ENCODE assay signal across 8 mouse cellular contexts in genomic region chr2:103565732-103566422, GRCm38 (mm10). TPM values are rescaled to one million over a fixed set of nuclear protein-coding genes. Genes with fewer than 3 reads are reported as not detected.
DNase-seq lines count a peak whose midpoint lies in the region; ATAC-seq lines count a peak whose summit lies in the region.

Gene Abtb2, plus strand, starts transcription at chr2:103566310.

- WGBS in embryonic facial prominence, embryonic 11.5 days: under 1% methylated on average over 34 of the region's 34 CpGs
- WGBS in limb, embryonic 10.5 days: under 1% methylated on average over 34 of the region's 34 CpGs
- under 1% methylated on average over 34 of the region's 34 CpGs for WGBS in midbrain, embryonic 12.5 days

- H3K4me3 ChIP-seq in embryonic facial prominence, embryonic 11.5 days (ENCODE audit: low read depth, low read length): peak within 1 kb of the TSS; percentile 57
- peak within 1 kb of the TSS; percentile 76 for H3K4me3 ChIP-seq in limb, embryonic 10.5 days
- H3K4me3 ChIP-seq in midbrain, embryonic 12.5 days: peak within 1 kb of the TSS; percentile 72

- H3K27me3 ChIP-seq in embryonic facial prominence, embryonic 11.5 days (ENCODE audit: control insufficient read depth, insufficient read depth, low read length): no peaks in the 10 kb centered on the region
- peaks cover 26% of the 10 kb centered on the region for H3K27me3 ChIP-seq in limb, embryonic 10.5 days (ENCODE audit: low read depth, poor library complexity, severe bottlenecking)
- H3K27me3 ChIP-seq in midbrain, embryonic 12.5 days: peaks cover 18% of the 10 kb centered on the region

- H3K27ac ChIP-seq in embryonic facial prominence, embryonic 11.5 days (replicated peaks; ENCODE audit: low read depth, low read length): peak within 1 kb of the TSS; percentile 68
- peak within 1 kb of the TSS; percentile 88 for H3K27ac ChIP-seq in limb, embryonic 10.5 days
- H3K27ac ChIP-seq in midbrain, embryonic 12.5 days (replicated peaks): peak within 1 kb of the TSS; percentile 85

- H3K4me1 ChIP-seq in embryonic facial prominence, embryonic 11.5 days (ENCODE audit: control insufficient read depth, insufficient read depth, low read length): peaks cover 2% of the 10 kb centered on the region; the same call in 1 of the 2 replicates
- H3K4me1 ChIP-seq in limb, embryonic 10.5 days: peaks cover 61% of the 10 kb centered on the region
- H3K4me1 ChIP-seq in midbrain, embryonic 12.5 days: peaks cover 52% of the 10 kb centered on the region

- H3K36me3 ChIP-seq in embryonic facial prominence, embryonic 11.5 days (replicated peaks; ENCODE audit: control insufficient read depth, insufficient read depth, low read depth, low read length): no peaks in the 10 kb centered on the region
- no peaks in the 10 kb centered on the region for H3K36me3 ChIP-seq in limb, embryonic 10.5 days
- H3K36me3 ChIP-seq in midbrain, embryonic 12.5 days: no peaks in the 10 kb centered on the region

- peak; percentile 92 for ATAC-seq in embryonic facial prominence, embryonic 11.5 days (replicated peaks; ENCODE audit: insufficient number of reproducible peaks, low FRiP score, low TSS enrichment, low read depth)
- peak; percentile 96 for ATAC-seq in midbrain, embryonic 12.5 days (ENCODE audit: low FRiP score, low read depth)

- peak; percentile 95 for DNase-seq in adrenal gland, postnatal 25 days
- DNase-seq in embryonic facial prominence, embryonic 11.5 days (ENCODE audit: low spot score): peak; percentile 97
- DNase-seq in heart, adult 11 months: peak; percentile 100
- DNase-seq in kidney, adult 18-20 months: peak; percentile 94
- peak; percentile 90 for DNase-seq in limb, embryonic 10.5 days (ENCODE audit: low spot score)
- DNase-seq in skeletal muscle tissue, adult 2 months (ENCODE audit: low read depth, low spot score): peak; percentile 86
- no peak for DNase-seq in MN1 (ENCODE audit: low spot score)

- H3K4me2 ChIP-seq in embryonic facial prominence, embryonic 11.5 days (ENCODE audit: low read depth, low read length): peak within 1 kb of the TSS; percentile 80
- peak within 1 kb of the TSS; percentile 95 for H3K4me2 ChIP-seq in midbrain, embryonic 12.5 days (replicated peaks)

- H3K9me3 ChIP-seq in embryonic facial prominence, embryonic 11.5 days (replicated peaks; ENCODE audit: control insufficient read depth, low read length): no peaks in the 10 kb centered on the region
- H3K9me3 ChIP-seq in limb, embryonic 10.5 days (replicated peaks): no peaks in the 10 kb centered on the region
- no peaks in the 10 kb centered on the region for H3K9me3 ChIP-seq in midbrain, embryonic 12.5 days

- peak within 1 kb of the TSS; percentile 71 for H3K9ac ChIP-seq in embryonic facial prominence, embryonic 11.5 days (replicated peaks; ENCODE audit: low read length)
- peak within 1 kb of the TSS; percentile 80 for H3K9ac ChIP-seq in midbrain, embryonic 12.5 days (replicated peaks)

RNA-seq across cellular contexts. Expression of gene Abtb2, which starts in this region (rescaled TPM):
- total RNA-seq in adrenal gland, postnatal 25 days (2021): 20.6 and 38.4 TPM in 2 replicates
- polyA plus RNA-seq in embryonic facial prominence, embryonic 11.5 days (2014; fragmentation: Nextera tagmentation; extraction: Ambion mirVana): 9.7 and 10.2 TPM in 2 replicates
- polyA plus RNA-seq in limb, embryonic 10.5 days (2016; fragmentation: Nextera tagmentation; extraction: Ambion mirVana): 14.2 and 17.6 TPM in 2 replicates
- 20.4 and 20.7 TPM in 2 replicates for polyA plus RNA-seq in midbrain, embryonic 12.5 days (2016; fragmentation: Nextera tagmentation; extraction: Ambion mirVana)
